Mouse (Mus musculus) heart, postnatal 0 days (tissue): ENCODE data around the gene Ripor3. TPM values are rescaled to one million over a fixed set of nuclear protein-coding genes. Genes with fewer than 3 reads are reported as not detected.

Source experiments
- ATAC-seq: fragments of 200-750 bp; cut with Nextera tagmentation; 2 replicates; pipeline ENCODE4 v1.8.0; 2017; ENCODE audit warnings: low read depth, moderate number of reproducible peaks, moderate library complexity; ENCODE audit not compliant: insufficient read depth
- DNase-seq: peaks from one replicate; pipeline ENCODE4 v3.0.0-alpha.2; 2016; ENCODE audit warnings: low spot score
- H3K27ac ChIP-seq: fragments of 300-500 bp; sonication (generic); 2 replicates; pipeline ENCODE4 v1.5.1; 2014; ENCODE audit warnings: low read depth, mild to moderate bottlenecking
- H3K27me3 ChIP-seq: fragments of 300-500 bp; sonication (generic); 2 replicates; pipeline ENCODE4 v1.6.1; 2014; ENCODE audit warnings: low read length, mixed read lengths; ENCODE audit not compliant: control insufficient read depth, insufficient read depth
- H3K36me3 ChIP-seq: fragments of 300-500 bp; sonication (generic); replicated peaks from 2 replicates; pipeline ENCODE4 v1.6.1; 2014; ENCODE audit warnings: low read length, mixed read lengths; ENCODE audit not compliant: control insufficient read depth, insufficient read depth
- H3K4me1 ChIP-seq: fragments of 300-500 bp; sonication (generic); 2 replicates; pipeline ENCODE4 v1.6.1; 2014; ENCODE audit warnings: antibody characterized with exemption; ENCODE audit not compliant: control insufficient read depth, insufficient read depth
- H3K4me2 ChIP-seq: fragments of 300-500 bp; sonication (generic); 2 replicates; pipeline ENCODE4 v1.6.1; 2014; ENCODE audit warnings: low read depth, mild to moderate bottlenecking, low read length, moderate library complexity
- H3K4me3 ChIP-seq: fragments of 300-500 bp; sonication (generic); 2 replicates; pipeline ENCODE4 v1.5.1; 2014; ENCODE audit warnings: low read depth, low read length
- H3K9ac ChIP-seq: fragments of 300-500 bp; sonication (generic); replicated peaks from 2 replicates; pipeline ENCODE4 v1.6.1; 2014; ENCODE audit warnings: low read depth, low read length, mixed read lengths
- H3K9me3 ChIP-seq: fragments of 300-500 bp; sonication (generic); replicated peaks from 2 replicates; pipeline ENCODE4 v1.6.1; 2016; ENCODE audit warnings: low read length; ENCODE audit not compliant: control insufficient read depth
- CTCF ChIP-seq: IDR thresholded peaks from 2 replicates; pipeline ENCODE4 v1.5.1; 2016; ENCODE audit warnings: antibody characterized with exemption, control low read depth, low read depth
- EP300 ChIP-seq: IDR thresholded peaks from 2 replicates; pipeline ENCODE4 v1.6.1; 2016; ENCODE audit warnings: antibody characterized with exemption, low read depth
- WGBS: fragments of 180-500 bp; shearing (Covaris S2); extraction: QIAGEN DNeasy Blood & Tissue Kit; methylation state at CpG from one replicate; pipeline ENCODE4 v1.1.7; 2014; 5-methylcytosine and 5-hydroxymethylcytosine counted together
- polyA plus RNA-seq: library from polyadenylated mRNA; unstranded; fragments of >200 nt; fragmentation: Nextera tagmentation; extraction: Ambion mirVana; gene quantifications from 2 replicates; pipeline ENCODE4 v1.2.1, GENCODE M21; 2015
- total RNA-seq: library from RNA; depleted of rRNA; stranded (reverse); fragments of >200 nt; gene quantifications from 2 replicates; pipeline ENCODE4 v1.2.3, GENCODE M21; 2014; ENCODE audit warnings: low replicate concordance; rRNA removed

Gene Ripor3
- total and polyA plus RNA-seq, 2 experiments from 2014 or later: 0.29 to 1.9 TPM

DNA sequence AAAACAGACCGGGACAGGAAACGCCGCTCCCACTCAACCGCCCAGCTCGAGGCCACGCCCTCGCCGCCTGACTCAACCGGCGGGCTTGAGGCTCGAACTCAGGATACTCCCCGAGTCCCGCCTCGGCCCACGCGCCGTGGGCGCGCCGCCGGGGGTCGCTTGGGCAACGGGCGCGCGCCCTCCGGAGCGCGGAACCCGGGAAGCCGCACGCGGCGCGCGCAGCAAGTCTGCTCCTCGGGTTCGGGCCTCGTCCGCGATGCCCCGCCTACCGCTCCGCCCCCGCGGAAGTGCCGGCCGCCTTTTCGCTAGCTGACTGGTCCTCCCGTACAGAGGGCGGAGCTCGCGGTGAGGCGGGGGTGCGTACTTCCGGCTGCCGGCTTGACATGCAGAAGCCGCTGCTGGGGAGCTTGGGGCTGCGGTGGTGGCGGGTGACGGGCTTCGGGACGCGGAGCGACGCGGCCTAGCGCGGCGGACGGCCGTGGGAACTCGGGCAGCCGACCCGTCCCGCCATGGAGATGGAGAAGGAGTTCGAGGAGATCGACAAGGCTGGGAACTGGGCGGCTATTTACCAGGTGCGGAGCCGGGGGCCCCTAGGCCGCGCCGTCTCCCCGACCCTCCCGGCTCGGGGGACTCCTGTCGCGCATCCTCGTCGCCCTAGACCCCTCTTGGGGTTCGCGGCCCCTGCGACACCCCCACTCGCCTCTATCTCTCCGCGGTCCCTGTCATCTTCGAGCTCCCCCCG is 78.3 kb downstream of the Ripor3 start, which contains the start of gene Ptpn1:
Gene Ptpn1 (plus strand): TSS at position 73 of the 742 bp plus-strand sequence.
- under 1% methylated on average over 87 of the region's 99 CpGs for WGBS
- H3K4me2 ChIP-seq: peak within 1 kb of the TSS; percentile 77
- ATAC-seq: peak; percentile 97

DNA sequence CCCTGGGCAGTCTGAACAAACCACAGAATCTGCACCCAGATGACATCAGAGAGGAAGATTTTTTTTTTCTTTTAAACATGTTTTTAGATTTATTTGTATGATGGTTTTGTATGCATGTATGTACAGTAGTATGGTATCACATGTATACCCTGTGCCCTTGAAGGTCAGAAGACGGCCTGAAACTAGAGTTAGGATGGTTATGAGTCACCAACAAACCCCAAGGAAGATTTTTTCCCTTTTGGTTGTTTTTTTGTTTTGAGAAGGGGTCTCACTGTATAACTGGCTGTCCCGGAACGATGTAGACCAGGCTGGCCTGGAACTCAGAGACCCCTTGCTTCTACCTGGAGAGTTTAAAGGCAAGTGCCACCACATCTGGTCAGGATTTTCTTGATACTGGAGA is 79.4 kb downstream of the Ripor3 start:
- WGBS: 95% methylated on average over 3 of the region's 3 CpGs
- DNase-seq (no peak), ATAC-seq (no peak)
- Histone ChIP-seq H3K36me3 (no peaks in the 10 kb centered on the region), H3K9me3 (no peaks in the 10 kb centered on the region), H3K9ac (0 out of 2 replicates have a peak overlapping the region, but pooled peaks have one; percentile 93), H3K4me1 (peaks cover 31% of the 10 kb centered on the region), H3K4me3 (no peak overlapping the region), H3K4me2 (0 out of 2 replicates have a peak overlapping the region, but pooled peaks have one; percentile 77), H3K27me3 (no peaks in the 10 kb centered on the region), H3K27ac (no peak overlapping the region)
- no peak for TF ChIP-seq CTCF
- TF ChIP-seq EP300: no peak

More for the DNA sequence above, 78.3 kb downstream of the Ripor3 start, which contains the start of gene Ptpn1:
- peak within 1 kb of the TSS; percentile 63 for H3K27ac ChIP-seq
- peaks cover 42% of the 10 kb centered on the region for H3K4me1 ChIP-seq
- DNase-seq: peak; percentile 93
- H3K4me3 ChIP-seq: peak within 1 kb of the TSS; percentile 92
- no peaks in the 10 kb centered on the region for H3K9me3 ChIP-seq
- no peaks in the 10 kb centered on the region for H3K27me3 ChIP-seq
- peak within 1 kb of the TSS; percentile 93 for H3K9ac ChIP-seq
- H3K36me3 ChIP-seq: no peaks in the 10 kb centered on the region
- no peak for TF ChIP-seq EP300
- TF ChIP-seq CTCF: no peak

Other genes with a start within 250 kb of the Ripor3 start
- 22.0 and 28.8 TPM in 2 replicates for gene Ptpn1, start 78.6 kb downstream of the Ripor3 start, total RNA-seq
- gene Ptpn1, start 78.6 kb downstream of the Ripor3 start, polyA plus RNA-seq: 36.5 and 37.9 TPM in 2 replicates
- gene Pard6b, start 70.4 kb upstream of the Ripor3 start, total RNA-seq: 4.4 and 6.5 TPM in 2 replicates
- gene Pard6b, start 70.4 kb upstream of the Ripor3 start, polyA plus RNA-seq: 3.3 and 3.5 TPM in 2 replicates
- gene Adnp, start 196.5 kb upstream of the Ripor3 start, total RNA-seq: 11.2 and 28.2 TPM in 2 replicates
- 1.4 and 2.4 TPM in 2 replicates for gene Adnp, start 196.5 kb upstream of the Ripor3 start, polyA plus RNA-seq
- 14.2 and 19.2 TPM in 2 replicates for gene Gm20716, start 219.7 kb upstream of the Ripor3 start, total RNA-seq
- gene Gm20716, start 219.7 kb upstream of the Ripor3 start, polyA plus RNA-seq: 7.5 and 9.2 TPM in 2 replicates
- gene Dpm1, start 220.0 kb upstream of the Ripor3 start, total RNA-seq: 108 and 163 TPM in 2 replicates
- gene Dpm1, start 220.0 kb upstream of the Ripor3 start, polyA plus RNA-seq: 141 and 151 TPM in 2 replicates
- 6.0 and 22.2 TPM in 2 replicates for gene Mocs3, start 220.0 kb upstream of the Ripor3 start, total RNA-seq
- gene Mocs3, start 220.0 kb upstream of the Ripor3 start, polyA plus RNA-seq: 3.8 and 4.7 TPM in 2 replicates